Mouse (Mus musculus) spleen, adult 2 months (tissue): ENCODE measurements around the gene Gm8914. TPM values are rescaled to one million over a fixed set of nuclear protein-coding genes. Genes with fewer than 3 reads are reported as not detected.
"Not testable (repeated sequence)": the region's sequence is repeated elsewhere in the genome, so short reads cannot be mapped to it uniquely, and the experiment has no call there.

ENCODE experiments used
- DNase-seq, 2 experiments: peaks; one replicate each; pipeline versions ENCODE4 v3.0.0 to v3.0.0-alpha.2; 2012 to 2021; ENCODE audit warnings: low spot score in 2 of 2, low read depth in 1 of 2
- H3K27ac ChIP-seq: fragments of 200-500 bp; 2 replicates; pipeline ENCODE4 v1.5.1; 2012; ENCODE audit warnings: low read length, inconsistent platforms; ENCODE audit not compliant: insufficient read depth
- H3K27me3 ChIP-seq: fragments of 200-500 bp; 2 replicates; pipeline ENCODE4 v1.6.1; 2012; ENCODE audit warnings: mild to moderate bottlenecking, moderate library complexity, low read length, inconsistent platforms; ENCODE audit not compliant: control insufficient read depth, insufficient read depth
- H3K36me3 ChIP-seq: fragments of 200-500 bp; 2 replicates; pipeline ENCODE4 v1.6.1; 2012; ENCODE audit warnings: mild to moderate bottlenecking, low read length, inconsistent platforms; ENCODE audit not compliant: control insufficient read depth, insufficient read depth
- H3K4me1 ChIP-seq: fragments of 200-500 bp; 2 replicates; pipeline ENCODE4 v1.6.1; 2011; ENCODE audit warnings: inconsistent platforms; ENCODE audit not compliant: control insufficient read depth, insufficient read depth, insufficient read length
- H3K4me3 ChIP-seq: fragments of 200-500 bp; 2 replicates; pipeline ENCODE4 v1.5.1; 2011; ENCODE audit warnings: mild to moderate bottlenecking, inconsistent platforms; ENCODE audit not compliant: insufficient read depth, insufficient read length; ENCODE audit errors: extremely low read depth
- WGBS: fragments of 180-500 bp; shearing (Covaris S2); methylation state at CpG from one replicate; pipeline ENCODE4 v1.1.7; 2018; 5-methylcytosine and 5-hydroxymethylcytosine counted together
- polyA plus RNA-seq: library from polyadenylated mRNA; depleted of rRNA; stranded (reverse); fragments of >200 nt; gene quantifications from 2 replicates; pipeline ENCODE4 v1.2.3, GENCODE M21; 2012; rRNA removed

The Gm8914 gene
- not detected in 2 replicates for polyA plus RNA-seq

DNA sequence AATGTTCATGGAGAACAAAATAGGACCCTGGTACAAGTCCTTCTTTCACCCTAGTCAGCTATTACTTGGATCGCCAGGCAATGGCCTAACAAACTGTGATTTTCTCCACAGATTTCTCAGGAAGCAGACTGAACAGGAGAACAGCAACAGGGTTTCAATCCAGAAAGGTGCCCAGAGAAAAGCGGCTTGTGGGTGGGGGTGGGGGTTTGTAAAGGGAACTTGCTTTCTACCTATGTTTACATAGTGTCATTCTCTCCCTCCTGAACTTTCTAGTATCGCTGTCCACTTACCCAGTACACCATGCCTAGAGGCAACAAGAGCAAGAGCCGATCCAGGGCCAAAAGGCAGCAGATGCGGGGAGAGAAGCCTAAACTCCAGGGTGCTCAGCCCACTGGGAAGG is at the start of gene Gm8914:
Gene Gm8914 (plus strand): TSS at position 301 of the 400 bp plus-strand sequence.
- H3K27me3 ChIP-seq, DNase-seq, H3K27ac ChIP-seq, H3K36me3 ChIP-seq, H3K4me3 ChIP-seq, H3K4me1 ChIP-seq: not testable (repeated sequence)
- WGBS: no CpG with 5 or more reads among the region's 5 CpGs

Other genes with a start within 250 kb of the Gm8914 start
- gene Mageb2, start 148.4 kb upstream of the Gm8914 start, polyA plus RNA-seq: not detected in 2 replicates
- not detected in 2 replicates for gene Gm5072, start 87.6 kb upstream of the Gm8914 start, polyA plus RNA-seq
- gene 1700084M14Rik, start 95.8 kb downstream of the Gm8914 start, polyA plus RNA-seq: not detected in 2 replicates
- gene Gm14781, start 152.1 kb downstream of the Gm8914 start, polyA plus RNA-seq: not detected in 2 replicates